Mouse (Mus musculus) megakaryocyte-erythroid progenitor cell, adult 5 weeks (primary cell): ENCODE measurements around the gene Fam174a. TPM values are rescaled to one million over a fixed set of nuclear protein-coding genes. Genes with fewer than 3 reads are reported as not detected.

Source experiments
- polyA plus RNA-seq: library from polyadenylated mRNA; stranded (reverse); fragments of >175 nt; gene quantifications from 2 replicates; pipeline ENCODE4 v1.2.3, GENCODE M21; 2012

The Fam174a gene
- 21.3 and 23.6 TPM in 2 replicates for polyA plus RNA-seq

GRCm38 (mm10) chr1:95313393-95314228 is at the start of gene Fam174a:
TSS of gene Fam174a (plus strand) at chr1:95313623.

